ENCODE assay signal across 8 mouse cellular contexts in the genomic region with DNA sequence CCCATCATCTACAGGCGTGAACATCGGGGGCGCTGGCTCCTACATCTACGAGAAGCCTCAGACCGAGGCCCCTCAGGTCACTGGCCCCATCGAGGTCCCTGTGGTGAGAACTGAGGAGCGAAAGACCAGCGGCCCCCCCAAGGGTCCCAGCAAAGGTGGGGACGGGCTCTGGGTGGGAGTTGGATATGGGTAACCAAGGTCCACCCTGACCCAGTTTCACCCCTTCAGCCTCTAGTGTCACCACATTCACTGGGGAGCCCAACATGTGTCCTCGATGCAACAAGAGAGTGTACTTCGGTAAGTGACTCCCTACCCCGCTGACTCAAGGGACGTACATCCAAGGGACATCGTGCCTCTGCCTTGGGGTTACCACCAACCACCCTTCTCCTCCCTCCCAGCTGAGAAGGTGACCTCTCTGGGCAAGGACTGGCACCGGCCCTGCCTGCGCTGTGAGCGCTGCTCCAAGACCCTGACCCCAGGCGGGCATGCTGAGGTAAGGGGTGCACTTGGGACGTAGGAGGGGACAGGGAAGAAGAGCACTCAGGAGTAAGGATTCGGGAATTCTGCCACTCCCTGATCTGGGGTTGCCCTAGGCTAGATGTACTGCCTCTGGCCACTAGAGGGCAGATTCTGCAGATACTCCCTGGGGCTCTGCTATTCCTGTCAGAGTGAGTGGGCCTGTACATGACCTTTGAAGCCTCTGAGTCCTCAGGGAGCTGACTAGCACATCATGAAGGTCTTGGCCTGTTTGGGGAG. TPM values are rescaled to one million over a fixed set of nuclear protein-coding genes. Genes with fewer than 3 reads are reported as not detected.
DNase-seq lines count a peak whose midpoint lies in the region; ATAC-seq lines count a peak whose summit lies in the region.

No protein-coding gene starts in this region.

- H3K36me3 ChIP-seq in heart, embryonic 10.5 days: peaks cover 35% of the 10 kb centered on the region

- H3K27ac ChIP-seq in heart, embryonic 10.5 days: peak overlapping the region; percentile 91; the same call in 1 of the 2 replicates

- DNase-seq in gastrocnemius, adult 18-20 months (ENCODE audit: low spot score): peak; percentile 58
- DNase-seq in gastrocnemius, postnatal 36 days: no peak
- peak; percentile 63 for DNase-seq in 3T3-L1 (ENCODE audit: low read depth, low spot score)
- DNase-seq in adipocyte (ENCODE audit: low spot score): peak; percentile 66
- peak; percentile 77 for DNase-seq in heart, embryonic 10.5 days (ENCODE audit: low spot score)
- DNase-seq in lung, postnatal 14 days: peak; percentile 67
- DNase-seq in neural tube, embryonic 10.5 days (ENCODE audit: extremely low spot score, low spot score): no peak

- intact Hi-C loops in gastrocnemius, postnatal 36 days (cut with DNase I): no loop called here

- peaks cover 89% of the 10 kb centered on the region for H3K4me1 ChIP-seq in heart, embryonic 10.5 days

- no peaks in the 10 kb centered on the region for H3K27me3 ChIP-seq in heart, embryonic 10.5 days (ENCODE audit: insufficient read depth, poor library complexity, severe bottlenecking)

- 74% methylated on average over 20 of the region's 20 CpGs for WGBS in heart, embryonic 10.5 days

- H3K4me3 ChIP-seq in heart, embryonic 10.5 days: peak overlapping the region; percentile 82

- no peaks in the 10 kb centered on the region for H3K9me3 ChIP-seq in heart, embryonic 10.5 days

- ATAC-seq in activated CD4-positive, CD25-positive, alpha-beta regulatory T cell, adult 4 months: no peak

RNA-seq across cellular contexts. Expression of gene Crip1, which starts 1.9 kb away (rescaled TPM):
- total RNA-seq in gastrocnemius, adult 18-20 months (2021): 100 to 1,000 TPM in 1 of 2 experiments, 10 to 100 TPM in 1; 65.3 to 100 TPM
- 10 to 100 TPM; 73.5 to 88.6 TPM for total RNA-seq in gastrocnemius, postnatal 36 days (2021)
- 511 and 613 TPM in 2 replicates for polyA plus RNA-seq in heart, embryonic 10.5 days (2016; fragmentation: Nextera tagmentation; extraction: Ambion mirVana)
- 1,000 to 10,000 TPM; 1,240 to 2,098 TPM for polyA plus RNA-seq in activated CD4-positive, CD25-positive, alpha-beta regulatory T cell, adult 4 months (2017; shearing (Covaris generic))

RNA-seq across cellular contexts. Expression of gene Crip2, which starts 4.1 kb away (rescaled TPM):
- total RNA-seq in gastrocnemius, adult 18-20 months (2021): 10 to 100 TPM; 28.2 to 43.8 TPM
- total RNA-seq in gastrocnemius, postnatal 36 days (2021): 10 to 100 TPM; 30.9 to 39.3 TPM
- polyA plus RNA-seq in heart, embryonic 10.5 days (2016; fragmentation: Nextera tagmentation; extraction: Ambion mirVana): 956 and 1,505 TPM in 2 replicates
- polyA plus RNA-seq in activated CD4-positive, CD25-positive, alpha-beta regulatory T cell, adult 4 months (2017; shearing (Covaris generic)): 1 to 10 TPM; 4.5 to 5.6 TPM

RNA-seq across cellular contexts. Expression of gene Tedc1, which starts 12.0 kb away (rescaled TPM):
- total RNA-seq in gastrocnemius, adult 18-20 months (2021): not detected
- total RNA-seq in gastrocnemius, postnatal 36 days (2021): under 1 TPM; 0.56 to 0.67 TPM
- polyA plus RNA-seq in heart, embryonic 10.5 days (2016; fragmentation: Nextera tagmentation; extraction: Ambion mirVana): 32.7 and 33.5 TPM in 2 replicates
- 1 to 10 TPM; 3.5 to 5.0 TPM for polyA plus RNA-seq in activated CD4-positive, CD25-positive, alpha-beta regulatory T cell, adult 4 months (2017; shearing (Covaris generic))

RNA-seq across cellular contexts. Expression of gene Tmem121, which starts 41.6 kb away (rescaled TPM):
- total RNA-seq in gastrocnemius, adult 18-20 months (2021): under 1 TPM in 1 of 2 experiments, not detected in 1; 0.14 TPM
- under 1 TPM; 0.15 TPM for total RNA-seq in gastrocnemius, postnatal 36 days (2021)
- 2.6 and 6.1 TPM in 2 replicates for polyA plus RNA-seq in heart, embryonic 10.5 days (2016; fragmentation: Nextera tagmentation; extraction: Ambion mirVana)
- not detected for polyA plus RNA-seq in activated CD4-positive, CD25-positive, alpha-beta regulatory T cell, adult 4 months (2017; shearing (Covaris generic))

RNA-seq across cellular contexts. Expression of gene Mta1, which starts 46.1 kb away (rescaled TPM):
- 10 to 100 TPM; 38.0 to 41.7 TPM for total RNA-seq in gastrocnemius, adult 18-20 months (2021)
- 10 to 100 TPM; 32.3 to 36.1 TPM for total RNA-seq in gastrocnemius, postnatal 36 days (2021)
- 12.0 and 17.5 TPM in 2 replicates for polyA plus RNA-seq in heart, embryonic 10.5 days (2016; fragmentation: Nextera tagmentation; extraction: Ambion mirVana)
- polyA plus RNA-seq in activated CD4-positive, CD25-positive, alpha-beta regulatory T cell, adult 4 months (2017; shearing (Covaris generic)): 10 to 100 TPM; 12.9 to 16.0 TPM

Comparison
In these comparisons a context has a peak if more than half of its experiments do, and no peak if none do; other contexts are left out.
1. DNase-seq: peak in gastrocnemius, adult 18-20 months (single experiment), 3T3-L1 (single experiment), adipocyte (single experiment), heart, embryonic 10.5 days (single experiment) and lung, postnatal 14 days (single experiment); none in gastrocnemius, postnatal 36 days (0 of 2) and neural tube, embryonic 10.5 days (single experiment).